14 mouse cellular contexts compared by ENCODE assay signal in genomic region chr1:72966423-72966822, GRCm38 (mm10). TPM values are rescaled to one million over a fixed set of nuclear protein-coding genes. Genes with fewer than 3 reads are reported as not detected.
DNase-seq lines count a peak whose midpoint lies in the region; ATAC-seq lines count a peak whose summit lies in the region.
"Had no signal": no experiment of that assay in that cellular context is flagged by ENCODE, and none has a peak within 500 bp of the region (broad histone marks: within the 10 kb centered on the region; RNA-seq: fewer than 3 reads in every experiment).

No protein-coding gene starts in this region.

- no peak overlapping the region for H3K27ac ChIP-seq in forebrain, embryonic 15.5 days (replicated peaks)
- H3K27ac ChIP-seq: embryonic facial prominence, embryonic 15.5 days had no signal

- no peak overlapping the region for H3K4me2 ChIP-seq in forebrain, embryonic 15.5 days (replicated peaks)
- H3K4me2 ChIP-seq: embryonic facial prominence, embryonic 15.5 days had no signal

- H3K9me3 ChIP-seq in forebrain, embryonic 15.5 days: no peaks in the 10 kb centered on the region
- H3K9me3 ChIP-seq: embryonic facial prominence, embryonic 15.5 days had no signal

- peak; percentile 27 for DNase-seq in layer of hippocampus, adult 11-12 months (ENCODE audit: low spot score)
- DNase-seq in layer of hippocampus, postnatal 36 days: no peak
- peak; percentile 87 for DNase-seq in cerebellum, adult 11-12 months
- peak; percentile 39 to 58 for DNase-seq in frontal cortex, postnatal 36 days (ENCODE audit: low spot score in 2 of 2)
- DNase-seq in right cerebral cortex, postnatal 10 days (ENCODE audit: low spot score in 2 of 2): peak; percentile 33 to 58
- no peak for DNase-seq in kidney, adult 11 months
- DNase-seq in kidney, adult 18-20 months: no peak

- no peaks in the 10 kb centered on the region for H3K27me3 ChIP-seq in forebrain, embryonic 15.5 days
- H3K27me3 ChIP-seq: embryonic facial prominence, embryonic 15.5 days had no signal

- no peak overlapping the region for H3K9ac ChIP-seq in forebrain, embryonic 15.5 days (replicated peaks)
- H3K9ac ChIP-seq: embryonic facial prominence, embryonic 15.5 days had no signal

- H3K4me1 ChIP-seq in forebrain, embryonic 15.5 days: peaks cover 12% of the 10 kb centered on the region

- H3K4me3 ChIP-seq in forebrain, embryonic 15.5 days: no peak overlapping the region
- H3K4me3 ChIP-seq: embryonic facial prominence, embryonic 15.5 days had no signal

- 85% methylated on average over 4 of the region's 4 CpGs for WGBS in forebrain, embryonic 15.5 days

- no peak for ATAC-seq in forebrain, embryonic 15.5 days (replicated peaks)
- ATAC-seq: lung, postnatal 0 days; midbrain, embryonic 16.5 days had no signal

- no peaks in the 10 kb centered on the region for H3K36me3 ChIP-seq in forebrain, embryonic 15.5 days
- H3K36me3 ChIP-seq: embryonic facial prominence, embryonic 15.5 days had no signal

RNA-seq across cellular contexts. Expression of gene Tnp1, which starts 49.3 kb away (rescaled TPM):
- total RNA-seq in layer of hippocampus, postnatal 36 days (2021): not detected
- not detected in 2 replicates for polyA plus RNA-seq in forebrain, embryonic 15.5 days (2015; fragmentation: Nextera tagmentation; extraction: Ambion mirVana)
- total RNA-seq: hematopoietic stem cell, adult 5-6 weeks had no signal
- polyA plus RNA-seq: embryonic facial prominence, embryonic 15.5 days; kidney, embryonic 14.5 days; lung, postnatal 0 days; midbrain, embryonic 16.5 days; stomach, embryonic 14.5 days had no signal

Comparison
In these comparisons a context has a peak if more than half of its experiments do, and no peak if none do; other contexts are left out.
1. DNase-seq: peak in layer of hippocampus, adult 11-12 months (single experiment), cerebellum, adult 11-12 months (single experiment), frontal cortex, postnatal 36 days (2 of 2) and right cerebral cortex, postnatal 10 days (2 of 2); none in layer of hippocampus, postnatal 36 days (0 of 2), kidney, adult 11 months (single experiment) and kidney, adult 18-20 months (single experiment).